Mouse (Mus musculus) large intestine, adult 2 months (tissue): ENCODE results near the gene Uap1. TPM values are rescaled to one million over a fixed set of nuclear protein-coding genes. Genes with fewer than 3 reads are reported as not detected.
A peak's percentile ranks its signal among the peaks of the same experiment; 100 is the strongest.

Experiments used
- DNase-seq: peaks from one replicate; pipeline ENCODE4 v3.0.0-alpha.2; 2012; ENCODE audit warnings: low read depth, low spot score
- WGBS: fragments of 180-500 bp; shearing (Covaris S2); methylation state at CpG from one replicate; pipeline ENCODE4 v1.1.7; 2018; 5-methylcytosine and 5-hydroxymethylcytosine counted together
- polyA plus RNA-seq: library from polyadenylated mRNA; depleted of rRNA; stranded (reverse); fragments of >200 nt; gene quantifications from 2 replicates; pipeline ENCODE4 v1.2.3, GENCODE M21; 2012; rRNA removed

Gene Uap1
- 35.8 and 41.2 TPM in 2 replicates for polyA plus RNA-seq

- peak; percentile 91 for DNase-seq
- WGBS = under 1% methylated on average over 52 of the region's 52 CpGs
Measured at GRCm38 (mm10) chr1:170174814-170175332, at the start of gene Uap1. Gene Uap1, minus strand, starts transcription at chr1:170174957.

DNA sequence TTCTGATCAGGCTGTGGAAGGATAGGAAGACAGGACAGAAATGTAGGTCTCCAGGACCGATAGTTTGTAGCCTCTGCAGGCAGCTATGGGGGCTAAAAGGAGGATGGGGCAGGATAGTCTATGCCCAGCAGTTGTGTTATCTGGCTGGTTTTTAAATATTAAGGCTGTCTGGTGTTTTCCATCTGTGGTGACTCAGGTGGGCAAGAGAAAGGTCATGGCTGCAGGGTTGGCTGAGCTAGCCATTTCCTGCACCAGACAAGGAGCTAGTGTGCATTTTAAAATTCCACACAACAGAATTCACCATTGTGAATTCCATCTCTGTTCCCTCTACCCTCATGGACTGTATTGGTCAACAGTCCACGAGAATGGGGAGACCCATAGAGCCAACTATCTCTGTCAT lies 48.5 kb upstream of the Uap1 start:
- WGBS = 85% methylated on average over 2 of the region's 2 CpGs

DNA sequence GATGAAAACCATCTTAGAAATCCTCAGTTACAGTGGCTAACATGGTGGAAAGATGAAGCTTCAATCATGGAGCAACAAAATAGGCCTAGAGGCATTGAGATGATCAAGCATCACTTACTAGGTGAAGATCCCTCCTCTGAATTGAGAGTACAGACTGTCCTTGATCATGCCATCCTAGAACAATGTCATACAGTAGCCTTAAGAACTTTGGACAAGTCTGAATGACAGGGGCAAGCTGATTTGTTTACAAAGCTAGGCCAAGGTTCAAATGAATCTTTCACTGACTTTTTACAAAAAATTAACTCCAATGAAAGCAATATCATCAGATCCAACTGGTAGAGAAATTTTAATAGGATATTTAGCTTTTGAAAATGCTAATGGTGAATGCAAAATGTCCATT lies 45.6 kb upstream of the Uap1 start:
- DNase-seq = no peak

More for the DNA sequence above, 48.5 kb upstream of the Uap1 start:
- no peak for DNase-seq

DNA sequence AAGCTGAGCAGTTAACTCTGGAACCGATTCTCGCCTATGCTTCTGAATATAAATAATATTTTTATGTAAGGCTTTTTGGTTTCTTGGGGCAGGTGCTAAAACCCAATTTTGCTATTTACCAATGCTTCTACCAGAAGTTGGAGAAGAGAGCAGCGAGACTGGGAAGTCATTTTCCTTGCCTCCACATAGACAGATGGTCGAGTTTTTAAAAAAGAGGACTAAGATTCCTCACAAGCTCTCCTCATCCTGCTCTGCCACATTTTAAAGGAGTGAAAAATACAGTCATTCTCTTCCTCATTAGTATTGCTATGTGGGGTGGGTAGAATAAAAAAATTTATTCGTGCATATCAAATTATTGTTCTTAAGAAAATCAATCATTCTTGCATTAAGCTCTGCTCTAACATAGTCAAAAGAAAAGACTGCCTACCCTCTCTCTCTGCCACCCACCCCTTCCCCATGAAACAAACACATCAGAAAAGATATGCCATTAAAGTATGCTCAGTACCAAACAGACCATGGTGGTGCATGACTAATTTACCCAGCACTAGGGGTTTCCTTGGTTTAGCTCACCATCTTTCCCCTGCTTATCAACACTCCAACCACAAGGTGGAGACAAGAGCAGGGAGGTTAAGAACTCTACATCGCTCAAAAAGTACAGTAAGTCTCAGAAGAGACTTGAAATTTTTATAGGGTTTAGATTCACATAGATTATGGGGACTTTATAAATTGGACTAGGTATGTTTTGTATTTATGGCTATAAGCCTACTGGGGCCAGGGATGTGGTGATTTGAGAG lies 43.5 kb upstream of the Uap1 start:
- 80% methylated on average over 6 of the region's 6 CpGs for WGBS
- DNase-seq = no peak

GRCm38 (mm10) chr1:170215590-170215989 lies 40.8 kb upstream of the Uap1 start:
- DNase-seq = no peak
- 61% methylated on average over 3 of the region's 3 CpGs for WGBS

- under 1% methylated on average over 70 of the region's 70 CpGs for WGBS
- DNase-seq = peak; percentile 65
Measured at GRCm38 (mm10) chr1:170214757-170215522, 40.2 kb upstream of the Uap1 start, which contains the start of gene Uhmk1. Gene Uhmk1, minus strand, starts transcription at chr1:170215397.

GRCm38 (mm10) chr1:170214383-170214756 lies 39.6 kb upstream of the Uap1 start:
- 8% methylated on average over 7 of the region's 7 CpGs for WGBS
- no peak for DNase-seq

- 88% methylated on average over 10 of the region's 10 CpGs for WGBS
Measured at GRCm38 (mm10) chr1:170213181-170213879, 38.6 kb upstream of the Uap1 start.

DNA sequence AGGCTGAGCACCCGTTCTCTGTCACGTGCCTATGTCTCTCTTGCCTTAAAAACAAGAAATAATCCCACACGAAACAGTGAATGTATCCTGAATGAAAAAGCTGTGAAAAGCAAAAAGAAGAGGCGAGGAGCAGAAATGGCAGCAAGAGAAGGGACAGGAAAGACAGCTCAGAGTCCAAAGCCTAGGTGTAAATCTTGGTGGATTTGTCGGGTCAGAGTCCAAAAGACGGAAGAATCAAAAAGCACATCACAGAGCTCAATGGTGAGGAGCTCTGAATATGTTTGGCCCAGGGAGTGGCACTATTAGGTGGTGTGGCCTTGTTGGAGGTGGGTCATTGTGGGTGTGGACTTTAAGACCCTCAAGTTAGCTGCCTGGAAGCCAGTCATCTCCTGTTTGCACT lies 31.6 kb upstream of the Uap1 start:
- no peak for DNase-seq
- 81% methylated on average over 6 of the region's 6 CpGs for WGBS

More at GRCm38 (mm10) chr1:170213181-170213879, 38.6 kb upstream of the Uap1 start:
- no peak for DNase-seq

DNA sequence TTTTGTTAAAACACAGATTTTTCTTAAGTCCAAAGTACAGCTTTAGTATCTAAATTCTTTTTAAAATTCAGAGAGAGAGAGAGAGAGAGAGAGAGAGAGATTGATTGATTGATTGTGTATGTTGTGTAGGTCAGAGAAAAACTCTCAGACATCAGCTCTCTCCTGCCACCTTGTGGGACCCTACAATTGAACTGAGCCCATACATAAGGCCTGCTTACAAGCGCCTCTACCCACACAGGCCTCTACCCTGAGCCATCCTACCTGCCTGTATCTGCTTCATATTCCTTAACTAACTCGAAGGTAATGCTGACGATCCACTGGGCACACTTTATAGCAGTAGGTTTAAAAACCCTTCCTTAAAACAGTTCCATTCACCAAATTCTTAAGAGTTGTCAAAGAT lies 25.6 kb upstream of the Uap1 start:
- no peak for DNase-seq
- WGBS = 74% methylated on average over 3 of the region's 3 CpGs

- no peak for DNase-seq
- WGBS = 51% methylated on average over 8 of the region's 8 CpGs
Measured at GRCm38 (mm10) chr1:170196211-170196610, 21.5 kb upstream of the Uap1 start.

GRCm38 (mm10) chr1:170191925-170192324 lies 17.2 kb upstream of the Uap1 start:
- 91% methylated on average over 1 of the region's 1 CpGs for WGBS
- DNase-seq = no peak

- no peak for DNase-seq
- WGBS = 70% methylated on average over 4 of the region's 4 CpGs
Measured at GRCm38 (mm10) chr1:170190225-170190624, 15.5 kb upstream of the Uap1 start.

GRCm38 (mm10) chr1:170188601-170189000 lies 13.8 kb upstream of the Uap1 start:
- 42% methylated on average over 11 of the region's 11 CpGs for whole genome bisulfite sequencing
- no peak for DNase-seq

DNA sequence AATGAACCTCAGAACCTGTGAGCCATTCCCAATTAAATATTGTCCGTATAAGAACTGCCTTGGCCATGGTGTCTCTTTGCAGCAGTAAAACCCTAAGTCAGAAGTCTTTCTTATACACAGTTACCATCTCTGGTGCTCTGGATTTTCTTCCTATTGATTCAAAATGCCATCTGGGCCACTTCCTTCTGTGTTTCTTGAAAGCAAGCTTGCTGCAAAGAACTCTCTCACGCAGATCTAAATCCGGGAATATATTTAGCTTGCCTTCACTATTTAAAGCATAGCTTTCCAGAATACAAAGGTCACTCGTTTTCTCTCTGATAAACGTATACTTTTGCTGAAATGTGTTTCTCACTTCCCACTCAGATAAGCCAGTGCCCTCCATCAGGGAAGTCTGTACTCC lies 11.8 kb upstream of the Uap1 start:
- DNase-seq = no peak
- WGBS = 67% methylated on average over 5 of the region's 5 CpGs

GRCm38 (mm10) chr1:170185137-170185536 lies 10.4 kb upstream of the Uap1 start:
- WGBS = 88% methylated on average over 3 of the region's 3 CpGs
- no peak for DNase-seq

DNA sequence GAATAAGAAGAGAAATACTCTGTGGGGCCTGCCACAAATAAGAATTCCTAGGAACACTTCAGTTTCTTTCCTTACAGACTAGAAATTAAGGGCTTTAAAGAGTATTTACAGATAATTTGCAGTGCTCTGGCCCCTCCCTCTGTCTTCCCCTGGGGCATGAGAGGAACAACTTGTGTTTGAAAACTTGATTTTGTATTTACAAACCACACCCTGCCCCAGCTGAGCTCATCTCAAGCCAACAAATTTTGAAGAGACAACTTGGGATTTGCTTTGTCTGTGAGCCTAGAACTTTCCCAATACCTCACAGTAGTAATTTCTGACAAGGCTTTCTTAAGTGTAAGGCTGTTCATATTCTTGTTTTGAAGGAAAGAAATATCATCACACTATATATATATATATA lies 7.9 kb upstream of the Uap1 start:
- DNase-seq = no peak

- WGBS = 51% methylated on average over 8 of the region's 8 CpGs
Measured at GRCm38 (mm10) chr1:170176661-170177239, 2.0 kb upstream of the Uap1 start.

GRCm38 (mm10) chr1:170175848-170176247 lies 1.1 kb upstream of the Uap1 start:
- WGBS = 21% methylated on average over 6 of the region's 6 CpGs
- DNase-seq = no peak

More at GRCm38 (mm10) chr1:170176661-170177239, 2.0 kb upstream of the Uap1 start:
- DNase-seq = no peak
